In the genomic region with DNA sequence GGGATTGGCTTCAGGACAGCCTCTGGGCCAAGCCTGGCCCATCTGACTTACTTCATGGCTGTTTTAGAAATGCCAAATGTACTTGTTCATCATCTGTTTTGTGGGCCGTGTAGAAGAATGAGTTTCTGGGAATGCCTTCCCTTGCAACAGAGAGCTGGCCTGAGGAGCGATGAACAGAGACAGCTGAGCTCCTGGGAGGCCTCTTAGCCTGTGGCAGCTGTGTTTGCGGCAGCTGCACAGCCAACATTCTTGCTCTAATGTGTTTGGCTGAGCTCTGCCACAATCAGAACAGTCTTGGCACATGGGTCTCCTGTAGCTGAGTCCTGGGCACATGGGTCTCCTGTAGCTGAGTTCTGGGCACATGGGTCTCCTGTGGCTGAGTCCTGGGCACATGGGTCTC, we compare ENCODE assay signal across 16 mouse cellular contexts. TPM values are rescaled to one million over a fixed set of nuclear protein-coding genes. Genes with fewer than 3 reads are reported as not detected.
DNase-seq lines count a peak whose midpoint lies in the region; ATAC-seq and TF ChIP-seq lines count a peak whose summit lies in the region.
"Had no signal": no experiment of that assay in that cellular context is flagged by ENCODE, and none has a peak within 500 bp of the region (broad histone marks: within the 10 kb centered on the region; RNA-seq: fewer than 3 reads in every experiment).

No protein-coding gene starts in this region.

- ATAC-seq in heart, embryonic 12.5 days (ENCODE audit: insufficient number of reproducible peaks, low FRiP score): no peak
- 0 out of 2 replicates have a peak, but pooled peaks have one; percentile 4 for ATAC-seq in lung, postnatal 0 days
- ATAC-seq: activated CD4-positive, CD25-positive, alpha-beta regulatory T cell, adult 4 months; midbrain, embryonic 15.5 days had no signal

- peak; percentile 23 to 53 for DNase-seq in heart, adult 18-20 months
- DNase-seq in lung, postnatal 0 days (ENCODE audit: low spot score): no peak
- DNase-seq in lung, postnatal 14 days: no peak
- DNase-seq in NIH3T3 (ENCODE audit: low read depth): peak; percentile 72
- peak; percentile 61 for DNase-seq in fibroblast of lung, adult 2 months (ENCODE audit: low read depth)
- DNase-seq in liver: no peak
- DNase-seq: cerebellum, adult 11 months; cerebellum, postnatal 25 days; heart, postnatal 4 days; liver, embryonic 13.5 days; right cerebral cortex, postnatal 25 days had no signal

- peaks cover 4% of the 10 kb centered on the region; the same call in 1 of the 2 replicates for H3K36me3 ChIP-seq in heart, embryonic 12.5 days
- no peaks in the 10 kb centered on the region for H3K36me3 ChIP-seq in lung, postnatal 0 days (ENCODE audit: insufficient read depth, low read length)
- H3K36me3 ChIP-seq: liver, embryonic 13.5 days had no signal

- no peak overlapping the region for H3K9ac ChIP-seq in heart, embryonic 12.5 days
- no peak overlapping the region for H3K9ac ChIP-seq in lung, postnatal 0 days (replicated peaks; ENCODE audit: low read depth)
- H3K9ac ChIP-seq: liver, embryonic 13.5 days; midbrain, embryonic 15.5 days had no signal

- H3K27me3 ChIP-seq in heart, embryonic 12.5 days (replicated peaks): no peaks in the 10 kb centered on the region
- H3K27me3 ChIP-seq in lung, postnatal 0 days (replicated peaks; ENCODE audit: insufficient read depth, low read length): no peaks in the 10 kb centered on the region
- H3K27me3 ChIP-seq: liver, embryonic 13.5 days; midbrain, embryonic 15.5 days had no signal

- no peaks in the 10 kb centered on the region for H3K4me1 ChIP-seq in heart, embryonic 12.5 days (replicated peaks)
- H3K4me1 ChIP-seq in lung, postnatal 0 days (ENCODE audit: insufficient read depth, low read depth, low read length): no peaks in the 10 kb centered on the region
- H3K4me1 ChIP-seq: midbrain, embryonic 15.5 days had no signal

- H3K4me3 ChIP-seq in heart, embryonic 12.5 days: no peak overlapping the region
- no peak overlapping the region for H3K4me3 ChIP-seq in lung, postnatal 0 days (ENCODE audit: low read depth, low read length)
- H3K4me3 ChIP-seq: heart, adult 2 months; liver, embryonic 13.5 days; midbrain, embryonic 15.5 days had no signal

- H3K27ac ChIP-seq in heart, embryonic 12.5 days (ENCODE audit: poor library complexity, severe bottlenecking): no peak overlapping the region
- H3K27ac ChIP-seq in lung, postnatal 0 days (ENCODE audit: low read length): no peak overlapping the region
- H3K27ac ChIP-seq: heart, adult 2 months; kidney, postnatal 0 days; liver, embryonic 13.5 days; midbrain, embryonic 15.5 days had no signal

- no peaks in the 10 kb centered on the region for H3K9me3 ChIP-seq in heart, embryonic 12.5 days (replicated peaks)
- H3K9me3 ChIP-seq in lung, postnatal 0 days (ENCODE audit: low read length): no peaks in the 10 kb centered on the region
- H3K9me3 ChIP-seq: liver, embryonic 13.5 days; midbrain, embryonic 15.5 days had no signal

- WGBS in heart, embryonic 12.5 days: 84% methylated on average over 3 of the region's 3 CpGs
- WGBS in lung, postnatal 0 days: 54% methylated on average over 3 of the region's 3 CpGs

- H3K4me2 ChIP-seq in heart, embryonic 12.5 days: no peak overlapping the region
- no peak overlapping the region for H3K4me2 ChIP-seq in lung, postnatal 0 days (replicated peaks; ENCODE audit: low read depth, low read length)
- H3K4me2 ChIP-seq: liver, embryonic 13.5 days; midbrain, embryonic 15.5 days had no signal

- no peak for TF ChIP-seq EP300 in lung, postnatal 0 days (IDR thresholded peaks at IDR 0.05)

- no peak for TF ChIP-seq CTCF in lung, postnatal 0 days (IDR thresholded peaks at IDR 0.05)

RNA-seq across cellular contexts. Expression of gene Map1s, which starts 22.4 kb away (rescaled TPM):
- 10 to 100 TPM; 18.9 to 19.8 TPM for total RNA-seq in heart, adult 18-20 months (2021)
- 37.7 and 41.3 TPM in 2 replicates for polyA plus RNA-seq in heart, embryonic 12.5 days (2016; fragmentation: Nextera tagmentation; extraction: Ambion mirVana)
- polyA plus RNA-seq in lung, postnatal 0 days (2015; fragmentation: Nextera tagmentation; extraction: Ambion mirVana): 22.7 and 25.5 TPM in 2 replicates

RNA-seq across cellular contexts. Expression of gene Rpl18a, which starts 30.9 kb away (rescaled TPM):
- 1,000 to 10,000 TPM; 1,029 to 1,075 TPM for total RNA-seq in heart, adult 18-20 months (2021)
- 2,379 and 2,528 TPM in 2 replicates for polyA plus RNA-seq in heart, embryonic 12.5 days (2016; fragmentation: Nextera tagmentation; extraction: Ambion mirVana)
- polyA plus RNA-seq in lung, postnatal 0 days (2015; fragmentation: Nextera tagmentation; extraction: Ambion mirVana): 3,759 and 4,424 TPM in 2 replicates

RNA-seq across cellular contexts. Expression of gene Slc5a5, which starts 35.5 kb away (rescaled TPM):
- total RNA-seq in heart, adult 18-20 months (2021): not detected
- polyA plus RNA-seq in heart, embryonic 12.5 days (2016; fragmentation: Nextera tagmentation; extraction: Ambion mirVana): 0.11 TPM in 1 of 2 replicates, not detected in the other
- 0.12 and 0.13 TPM in 2 replicates for polyA plus RNA-seq in lung, postnatal 0 days (2015; fragmentation: Nextera tagmentation; extraction: Ambion mirVana)
- total RNA-seq: heart, adult 2 months had no signal
- polyA plus RNA-seq: activated CD4-positive, CD25-positive, alpha-beta regulatory T cell, adult 4 months had no signal

RNA-seq across cellular contexts. Expression of gene Ccdc124, which starts 54.4 kb away (rescaled TPM):
- 10 to 100 TPM; 42.4 to 46.2 TPM for total RNA-seq in heart, adult 18-20 months (2021)
- 81.8 and 87.0 TPM in 2 replicates for polyA plus RNA-seq in heart, embryonic 12.5 days (2016; fragmentation: Nextera tagmentation; extraction: Ambion mirVana)
- polyA plus RNA-seq in lung, postnatal 0 days (2015; fragmentation: Nextera tagmentation; extraction: Ambion mirVana): 63.7 and 68.5 TPM in 2 replicates

Comparison
In these comparisons a context has a peak if more than half of its experiments do, and no peak if none do; other contexts are left out.
1. DNase-seq: peak in heart, adult 18-20 months (2 of 2), NIH3T3 (single experiment) and fibroblast of lung, adult 2 months (single experiment); none in lung, postnatal 0 days (single experiment), lung, postnatal 14 days (single experiment) and liver (single experiment).